Mouse (Mus musculus): ENCODE results near the gene Rps8.

GRCm38 (mm10) chr4:117132794-117133143 lies 23.3 kb downstream of the Rps8 start:
- TF ChIP-seq POLR2A (IDR thresholded peaks at IDR 0.05; ENCODE audit: low read depth, low read length) (no peak), CTCF (IDR thresholded peaks at IDR 0.05; ENCODE audit: extremely low read depth, insufficient read length, insufficient replicate concordance, low read depth, low read length) (no peak)
